Mouse (Mus musculus) lung, postnatal 36 days (tissue): ENCODE data around the gene Tst.

Source experiments
- DNase-seq: peaks from one replicate; pipeline ENCODE4 v3.0.0; 2022; ENCODE audit warnings: mixed read lengths

Gene Tst

DNA sequence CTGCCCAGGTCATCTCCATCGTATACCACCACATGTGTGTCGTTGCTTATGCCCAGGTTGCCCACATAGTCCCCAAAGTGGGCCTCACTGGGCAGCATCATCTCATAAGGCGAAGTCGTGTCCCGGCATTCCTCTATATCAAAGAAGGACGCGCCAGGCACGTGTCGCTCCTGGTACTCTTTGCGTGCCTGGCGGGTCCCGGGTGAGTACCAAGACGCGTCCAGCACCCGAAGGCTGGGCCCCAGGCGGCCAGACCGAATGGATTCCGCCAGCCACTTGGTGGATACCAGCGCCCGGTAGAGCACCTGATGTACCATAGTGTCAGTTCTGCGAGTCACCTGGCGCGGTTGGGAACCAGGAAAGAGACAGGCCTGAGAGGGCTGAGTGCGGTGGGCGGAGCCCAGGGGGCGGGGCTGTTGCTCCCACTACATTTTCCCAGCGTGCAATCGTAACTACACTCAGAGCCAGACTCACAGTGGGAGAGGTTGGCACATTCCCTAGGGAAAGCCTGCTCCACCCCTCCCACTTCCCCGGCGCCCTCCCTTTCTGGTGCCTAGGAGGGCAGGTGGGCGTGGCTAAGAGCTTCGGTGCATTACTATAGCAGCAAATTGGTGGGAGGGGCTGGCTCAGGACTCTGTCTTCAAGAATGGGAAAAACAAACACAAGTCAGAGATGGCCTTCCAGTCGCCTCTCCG is at the start of gene Tst:
Gene Tst, minus strand, starts transcription at position 391 of the 695 bp plus-strand sequence.
- DNase-seq, result peak; percentile 99

DNA sequence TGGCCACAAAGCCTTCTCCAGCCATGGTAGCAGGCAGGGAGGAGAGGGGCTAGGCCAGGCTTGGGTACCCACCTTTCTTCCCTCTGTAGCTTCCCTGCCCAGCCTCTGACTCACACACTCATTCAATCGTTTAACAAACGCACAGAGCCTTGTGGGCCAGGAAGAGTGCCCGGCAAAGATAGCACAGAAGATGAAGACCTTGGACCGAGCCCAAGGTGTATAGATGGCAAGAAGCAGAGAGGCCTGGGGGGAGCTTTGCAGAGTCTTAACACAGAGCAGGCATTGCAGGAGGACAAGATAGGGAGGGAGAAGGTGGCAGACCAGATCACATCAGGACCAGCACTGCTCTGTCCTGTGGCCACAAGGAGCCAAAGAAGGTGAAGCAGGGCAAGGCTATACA is 49.5 kb upstream of the Tst start:
- no peak for DNase-seq

DNA sequence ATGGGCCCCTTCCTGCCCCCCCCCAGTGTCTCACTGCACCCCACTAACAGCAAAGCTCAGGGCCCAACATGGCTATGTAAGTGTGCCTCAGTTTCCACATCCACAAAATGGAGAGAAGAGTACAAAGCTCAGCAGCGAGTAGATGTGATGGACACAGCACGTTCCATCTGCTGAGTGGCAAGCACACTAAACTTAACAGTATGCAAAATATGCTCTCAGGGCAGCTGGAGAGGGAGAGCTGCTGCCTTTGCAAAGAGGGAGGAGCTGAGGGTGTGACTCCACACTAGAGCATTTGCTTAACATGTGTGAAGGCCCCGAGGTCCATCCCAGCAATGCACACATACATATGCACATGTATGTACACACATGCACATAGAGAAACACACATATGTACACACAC is 47.2 kb upstream of the Tst start:
- no peak for DNase-seq

DNA sequence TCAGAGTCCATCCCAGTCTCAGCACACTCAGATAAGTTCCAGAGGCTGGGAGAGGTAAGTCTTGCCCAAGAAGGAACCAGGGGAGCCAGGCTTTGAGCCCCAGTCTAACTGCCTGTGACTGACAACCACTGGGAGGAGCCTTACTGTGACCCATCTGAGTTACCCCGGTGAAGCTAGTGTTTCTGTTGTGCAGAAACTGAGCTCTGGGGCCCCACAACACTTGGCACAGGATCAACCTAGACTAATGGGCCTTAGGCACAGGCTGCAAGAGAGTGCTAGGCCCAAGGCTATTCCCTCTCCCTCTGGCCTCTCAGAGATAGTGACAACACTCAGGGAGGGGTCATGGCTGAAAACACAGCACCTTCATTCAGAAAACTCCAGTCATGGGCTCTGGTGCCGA is 45.5 kb upstream of the Tst start:
- DNase-seq, result no peak

DNA sequence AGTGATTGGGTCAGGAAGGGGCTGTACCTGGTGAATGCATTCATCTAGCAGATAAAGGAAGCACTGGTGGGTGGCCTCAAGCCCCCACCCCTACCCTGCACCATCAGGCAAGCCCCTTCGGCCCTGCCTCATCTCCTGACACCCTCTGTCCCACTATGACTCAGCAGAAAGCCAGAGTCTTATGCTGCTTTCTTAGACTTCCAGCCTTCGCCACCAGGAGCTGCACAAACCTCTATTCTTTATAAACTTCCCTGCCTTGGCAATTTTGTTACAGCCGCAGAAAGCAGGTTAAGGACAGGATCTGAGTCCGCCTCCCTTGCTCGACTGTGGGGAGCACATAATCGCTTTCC is 44.7 kb upstream of the Tst start:
- DNase-seq, result no peak

DNA sequence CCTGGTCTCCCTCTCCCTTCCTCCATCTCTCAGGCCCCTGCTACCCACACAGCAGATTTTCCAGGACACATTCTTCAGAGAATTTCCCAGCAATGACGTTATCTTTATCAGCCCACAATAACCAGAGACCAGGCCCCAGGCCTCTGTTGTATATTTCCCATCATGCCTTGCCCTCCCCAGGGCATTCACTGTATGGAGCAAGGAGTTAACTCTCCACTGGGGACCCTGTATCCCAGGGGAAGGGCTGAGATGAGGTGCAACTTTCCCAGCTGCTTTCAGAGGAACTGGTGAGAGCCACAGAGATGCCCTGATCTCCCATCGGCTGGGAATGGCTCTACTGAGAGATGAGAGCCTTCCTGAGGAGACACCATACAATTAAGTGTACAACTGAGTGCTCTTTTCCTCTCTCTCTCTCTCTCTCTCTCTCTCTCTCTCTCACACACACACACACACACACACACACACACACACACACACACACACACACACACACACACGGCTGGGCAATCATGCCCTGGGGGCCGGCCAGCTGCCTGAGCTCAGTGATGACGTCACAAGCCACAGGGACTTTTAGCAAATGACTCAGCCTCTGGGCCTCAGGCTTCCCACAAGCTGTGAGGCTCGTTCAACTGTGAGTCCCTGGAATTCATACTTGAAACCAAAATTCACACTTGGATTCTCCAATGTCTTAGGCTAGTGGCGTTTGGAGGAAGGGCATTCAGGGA is 44.1 kb upstream of the Tst start:
- DNase-seq, result peak; percentile 70

DNA sequence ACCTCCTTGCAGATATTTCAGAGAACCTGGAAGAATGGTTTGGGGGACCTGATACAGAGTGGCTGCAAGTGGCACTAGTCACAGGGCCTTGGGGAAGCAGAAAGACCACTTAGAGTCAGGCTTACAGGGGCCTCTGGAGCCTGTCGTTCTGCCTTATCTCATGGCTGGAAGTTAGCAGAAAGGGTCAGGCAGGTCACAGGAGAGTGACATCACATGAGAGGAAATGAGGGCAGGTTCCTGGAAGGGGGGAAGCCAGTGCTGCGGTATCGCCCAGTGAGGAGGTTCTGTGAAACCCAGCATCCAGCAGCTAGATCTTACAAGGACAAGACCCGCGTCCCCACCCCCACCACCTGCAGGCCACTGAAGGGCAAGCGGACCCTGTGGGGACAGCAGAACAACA is 43.4 kb upstream of the Tst start:
- DNase-seq, result no peak

DNA sequence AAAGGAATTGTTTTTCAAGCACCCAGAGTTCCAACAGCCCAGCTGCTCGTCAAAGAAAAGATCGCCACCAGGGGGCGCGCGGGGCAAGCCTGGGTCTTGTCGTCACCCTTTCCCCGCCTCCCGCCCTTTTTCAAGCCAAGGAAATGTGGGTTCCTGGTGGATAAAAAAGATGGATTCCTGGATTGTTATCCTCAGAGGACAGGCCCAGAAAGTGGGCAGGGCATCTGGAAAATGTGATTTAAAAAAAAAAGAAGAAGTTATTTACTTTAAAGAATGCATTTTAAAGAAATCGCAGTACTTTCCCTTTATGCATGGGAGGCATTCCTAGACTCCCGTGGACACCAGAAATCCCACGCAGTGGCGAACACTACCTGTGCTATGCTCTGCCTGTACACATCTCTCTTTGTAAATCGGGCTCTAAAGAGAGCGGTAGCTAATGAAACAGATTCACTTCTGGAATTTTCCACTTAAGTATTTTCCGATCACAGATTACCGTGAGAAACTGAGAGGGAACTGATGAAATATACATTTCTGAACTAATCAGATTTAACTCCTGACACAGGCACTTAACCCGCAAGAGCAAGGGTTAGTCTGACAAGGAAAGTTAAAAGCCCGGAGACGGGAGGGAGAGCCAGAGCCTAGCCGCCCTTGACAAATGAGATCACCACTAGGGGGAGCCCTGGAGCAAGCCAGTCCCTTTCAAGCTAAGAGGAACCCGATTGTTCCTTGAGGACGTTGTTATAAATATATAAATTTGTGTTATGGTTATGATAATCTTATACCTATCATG is 42.2 kb upstream of the Tst start:
- peak; percentile 99 for DNase-seq

DNA sequence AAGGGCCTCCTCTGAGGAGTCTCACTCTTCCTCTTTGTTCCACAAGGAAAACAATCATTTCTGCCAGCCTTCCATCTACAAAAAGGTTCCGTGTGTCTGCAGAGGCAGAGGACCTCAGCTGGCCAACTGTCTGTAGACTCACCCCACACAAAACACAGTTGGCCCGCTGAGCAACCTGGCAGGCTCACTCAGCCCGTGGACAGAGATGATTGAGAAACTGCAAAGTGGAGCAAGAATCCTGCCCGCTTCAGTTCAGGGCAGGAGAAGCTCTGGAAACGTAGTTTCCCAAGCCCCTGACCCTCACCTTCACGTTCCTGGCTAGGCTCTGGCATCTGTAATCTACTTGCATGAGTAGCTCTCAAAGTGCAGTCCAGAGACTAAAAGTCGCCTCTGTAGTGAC is 41.4 kb upstream of the Tst start:
- DNase-seq, result no peak

DNA sequence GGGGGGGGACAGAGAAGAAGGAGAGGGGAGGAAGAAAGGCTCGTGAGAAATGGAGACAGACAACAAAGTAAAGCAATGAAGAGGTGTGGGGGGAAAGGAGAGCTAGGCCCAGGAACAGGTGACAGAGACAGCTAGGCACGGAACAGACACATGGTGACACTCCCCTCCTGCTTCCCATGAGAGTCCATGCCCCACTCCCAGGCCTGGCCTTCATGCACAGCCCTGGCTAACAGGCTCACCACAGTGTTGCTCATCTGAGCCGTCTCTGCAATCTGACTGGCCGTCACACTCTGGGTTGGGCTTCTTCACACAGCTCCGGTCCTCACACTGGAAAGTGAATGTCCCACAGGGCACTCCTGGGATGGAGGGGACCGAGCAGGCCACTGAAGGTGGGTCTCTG is 38.1 kb upstream of the Tst start:
- DNase-seq, result no peak

DNA sequence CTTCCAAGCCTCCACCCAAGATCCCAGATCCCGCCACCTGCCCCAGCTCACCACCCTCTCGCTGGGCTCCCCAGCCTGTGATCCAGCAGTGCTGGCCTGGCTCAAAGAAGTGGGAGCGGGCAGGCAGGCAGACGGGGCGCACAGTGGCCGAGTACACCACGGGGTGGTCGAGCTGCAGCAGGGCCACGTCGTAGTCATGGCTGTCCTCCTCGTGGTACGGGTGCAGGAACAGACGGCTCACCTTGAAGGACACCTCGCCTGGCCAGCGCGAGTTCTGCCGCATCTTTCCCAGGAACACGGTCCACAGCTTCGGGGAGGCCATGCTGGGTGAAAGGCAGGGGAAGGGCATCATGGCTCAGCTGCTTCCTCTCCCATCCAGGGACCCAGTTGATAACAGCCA is 36.5 kb upstream of the Tst start:
- DNase-seq, result no peak

DNA sequence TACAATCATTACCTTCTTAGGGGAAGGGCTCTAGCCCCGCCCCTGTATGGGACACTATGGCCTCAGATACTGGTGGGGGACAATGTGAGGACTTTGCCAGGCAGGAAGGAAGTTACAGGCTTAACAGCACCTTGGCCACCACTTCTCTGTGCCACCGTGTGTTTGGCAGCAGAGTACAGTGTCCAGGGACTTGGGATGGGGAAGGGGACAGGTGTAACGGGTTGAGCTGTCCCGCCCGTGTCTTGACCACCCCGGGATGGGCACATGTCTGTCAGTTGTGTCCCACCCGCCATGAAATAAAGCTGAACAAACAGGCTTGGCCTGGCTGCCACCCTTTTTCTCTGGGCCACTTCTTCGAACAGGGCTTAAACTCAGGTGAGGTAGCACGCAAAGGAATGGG is 33.3 kb upstream of the Tst start:
- DNase-seq, result no peak

DNA sequence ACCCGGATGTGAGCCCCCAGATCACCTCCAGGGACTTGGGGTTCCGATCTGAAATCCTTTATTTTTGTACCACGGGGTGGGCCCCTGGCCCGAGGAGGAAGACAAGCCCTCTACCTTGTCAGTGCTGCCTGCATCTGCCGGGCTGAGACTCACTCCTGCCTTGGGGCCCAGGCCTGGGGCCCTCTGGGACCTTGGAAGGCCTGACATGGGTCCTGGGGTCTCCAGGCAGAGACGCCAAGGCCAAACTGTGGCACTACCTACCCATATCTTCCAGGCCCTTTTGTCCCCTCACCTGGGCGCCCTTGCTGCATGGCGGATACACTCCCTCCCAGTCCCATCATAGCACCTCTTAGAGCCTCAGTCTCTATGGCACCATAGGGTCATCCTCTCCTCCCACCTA is 32.8 kb upstream of the Tst start:
- DNase-seq, result no peak

DNA sequence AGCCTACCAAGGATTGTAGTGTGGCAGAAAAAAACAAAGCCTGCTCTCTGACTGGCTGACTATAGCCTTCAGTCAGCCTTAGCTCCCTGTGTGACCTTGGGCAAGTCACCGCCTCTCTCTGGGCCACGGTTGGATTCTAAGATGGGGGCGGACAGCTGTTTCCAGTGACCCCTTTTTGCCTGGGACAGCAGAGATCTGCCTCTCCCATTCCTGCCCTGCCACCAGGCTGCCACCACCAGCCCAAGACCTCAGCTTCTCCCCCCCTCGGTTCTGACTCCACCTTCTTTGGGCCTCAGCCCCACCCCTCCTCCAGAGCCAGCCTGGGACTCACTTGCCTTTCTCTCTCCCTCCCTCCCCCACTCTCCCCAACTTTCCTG is 32.3 kb upstream of the Tst start:
- DNase-seq, result no peak

DNA sequence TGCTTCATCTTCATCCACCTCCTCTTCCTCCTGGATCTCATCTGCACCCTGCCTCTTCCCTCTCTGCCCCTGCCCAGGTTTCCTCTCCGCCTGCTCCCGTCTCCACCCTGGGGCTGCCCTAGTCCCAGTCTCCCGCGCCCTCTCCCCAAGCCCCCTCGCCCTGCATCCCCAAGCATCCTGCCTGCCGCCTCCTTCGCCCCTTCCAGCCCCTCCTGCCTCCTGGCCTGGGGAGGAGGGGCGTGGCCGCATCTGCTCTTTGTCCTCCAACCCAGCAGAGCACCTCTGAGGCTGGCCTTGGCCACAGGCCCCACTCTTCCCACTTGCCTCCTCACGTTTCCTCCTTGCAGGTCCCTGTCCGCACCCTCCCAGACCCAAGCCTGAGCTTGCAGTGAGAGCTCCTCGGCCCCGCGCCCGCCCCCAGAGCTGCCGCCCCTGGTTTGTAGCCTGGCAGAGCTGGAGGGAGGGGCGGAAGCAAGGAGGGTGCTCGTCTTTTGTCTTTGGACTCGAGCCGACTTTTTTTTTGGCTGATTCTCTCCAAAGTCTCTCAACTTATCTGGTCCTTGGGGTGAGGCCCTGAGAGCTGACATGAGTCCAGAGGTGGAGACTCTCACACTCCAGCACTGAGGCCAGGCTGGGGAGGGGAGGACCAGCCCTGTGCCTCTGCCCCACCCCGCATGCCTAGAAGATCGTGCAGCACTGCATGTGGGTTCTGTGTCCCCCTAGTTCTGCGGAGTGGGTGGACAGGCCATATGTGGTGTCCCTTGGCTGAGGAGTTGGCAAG is 31.7 kb upstream of the Tst start:
- peak; percentile 39 for DNase-seq

DNA sequence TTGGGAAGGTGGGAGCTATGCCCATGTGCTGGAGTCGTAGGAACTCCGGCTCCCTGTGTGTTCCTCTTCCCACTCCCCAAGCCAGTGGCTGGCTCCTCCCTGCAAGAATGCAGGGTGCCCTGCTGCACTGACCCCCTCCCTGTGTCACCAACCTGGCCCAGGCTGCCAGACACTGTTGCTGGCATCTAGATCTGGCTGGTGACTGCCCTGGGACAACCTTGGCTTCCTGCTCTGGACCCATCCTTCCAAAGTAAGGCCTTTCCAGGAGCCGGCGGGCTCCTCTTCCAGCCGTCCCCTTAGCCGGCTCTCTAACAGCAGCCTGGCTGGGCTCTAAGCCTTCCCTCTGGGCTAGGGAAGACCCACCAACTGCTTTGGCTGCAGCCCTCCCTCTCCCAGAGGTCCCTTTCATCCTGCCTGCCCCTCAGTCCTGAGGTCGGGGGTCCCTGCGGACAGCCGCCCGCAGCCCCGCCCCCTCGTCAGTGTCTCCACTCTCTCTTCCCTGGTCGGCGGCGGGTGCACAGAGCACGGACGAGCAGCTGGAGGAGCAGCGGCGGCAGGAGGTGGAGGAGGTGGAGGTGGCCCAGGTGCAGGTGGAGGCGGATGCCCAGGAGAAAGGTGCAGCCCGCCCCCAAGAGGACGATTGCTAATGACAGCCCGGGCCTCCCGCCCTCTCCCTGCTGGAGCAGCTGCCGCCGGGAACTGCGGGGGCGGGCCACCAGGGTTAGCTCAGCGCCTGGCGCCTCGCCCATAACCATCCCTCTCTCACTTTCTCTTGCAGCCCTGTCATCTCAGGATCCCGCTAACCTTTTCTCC is 30.9 kb upstream of the Tst start:
- peak; percentile 87 for DNase-seq

DNA sequence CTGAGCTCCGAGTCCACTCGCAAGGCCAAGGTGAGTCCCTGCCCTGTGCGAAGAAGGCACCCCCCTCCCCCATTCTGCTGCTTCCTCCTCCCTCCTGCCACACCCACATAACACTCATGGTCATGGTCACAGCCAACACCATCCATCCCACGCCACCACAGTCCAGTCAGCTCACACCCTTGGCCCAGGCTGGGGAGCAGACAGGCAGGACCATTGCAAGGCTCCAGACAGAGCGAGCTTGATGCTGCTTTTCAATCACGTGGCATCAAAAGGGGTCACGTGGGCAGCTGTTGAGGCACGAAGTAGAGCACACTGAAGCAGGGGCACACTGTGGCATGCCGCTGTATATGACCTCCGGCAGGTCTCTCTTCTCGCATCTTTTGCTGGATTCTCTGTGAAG is 30.0 kb upstream of the Tst start:
- DNase-seq, result no peak

DNA sequence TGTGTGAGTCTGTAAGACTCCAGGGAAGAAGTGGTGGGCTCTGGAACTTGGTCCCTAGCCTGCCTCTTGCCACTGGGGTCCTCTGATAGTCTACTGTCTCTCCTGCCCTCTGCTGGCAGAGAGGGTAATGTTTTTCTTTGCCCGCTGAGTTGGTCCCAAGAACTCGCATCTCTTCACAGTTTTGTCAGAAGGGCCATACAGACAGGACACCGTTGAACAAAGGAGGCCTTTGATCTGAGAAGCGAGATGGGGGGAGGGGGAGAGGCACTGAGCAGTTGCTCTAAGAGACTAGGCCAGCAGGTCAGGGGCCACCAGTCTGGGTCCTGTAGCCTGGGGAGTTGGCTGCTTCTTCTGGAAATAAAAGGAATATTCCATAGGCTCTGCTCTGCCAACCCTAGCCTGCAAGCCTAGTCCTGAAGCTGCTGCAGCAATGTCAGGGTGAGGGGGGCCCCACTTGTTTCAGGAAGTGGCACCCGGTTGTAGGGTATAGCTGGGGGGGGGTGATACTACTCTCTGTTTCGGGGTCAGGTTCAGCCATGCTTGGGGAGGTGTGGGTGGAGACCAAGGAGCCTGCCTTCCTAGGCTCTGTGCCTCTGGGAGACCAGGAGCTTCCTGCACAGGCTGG is 29.3 kb upstream of the Tst start:
- peak; percentile 53 for DNase-seq

DNA sequence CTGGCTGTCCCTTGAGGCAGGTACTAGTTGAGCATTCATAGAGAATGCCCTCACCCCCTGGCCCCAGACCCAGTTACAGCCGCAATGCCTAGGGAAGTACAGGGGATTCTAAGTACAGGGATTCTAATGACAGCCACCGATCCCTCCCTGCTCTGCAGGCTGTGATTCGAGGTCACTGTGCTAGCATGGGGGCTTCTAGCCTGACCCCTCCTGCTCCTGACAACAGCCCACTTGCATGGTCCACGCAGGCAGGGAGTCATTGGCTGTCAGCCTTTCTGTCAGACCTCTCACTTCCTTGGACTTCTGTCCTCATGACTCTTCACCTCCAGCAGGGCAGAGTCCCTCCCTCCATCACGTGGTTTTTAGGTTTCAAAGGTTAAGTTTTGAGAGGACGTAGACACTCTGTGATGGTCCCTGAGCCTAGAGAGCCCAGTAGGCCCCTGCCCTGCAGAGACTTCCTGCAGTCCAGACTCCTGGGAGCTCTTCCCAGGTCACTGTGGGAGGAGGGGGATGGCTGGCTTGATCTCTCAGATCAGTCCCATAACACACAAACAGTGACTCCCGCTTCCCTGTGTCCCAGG is 25.9 kb upstream of the Tst start:
- no peak for DNase-seq

DNA sequence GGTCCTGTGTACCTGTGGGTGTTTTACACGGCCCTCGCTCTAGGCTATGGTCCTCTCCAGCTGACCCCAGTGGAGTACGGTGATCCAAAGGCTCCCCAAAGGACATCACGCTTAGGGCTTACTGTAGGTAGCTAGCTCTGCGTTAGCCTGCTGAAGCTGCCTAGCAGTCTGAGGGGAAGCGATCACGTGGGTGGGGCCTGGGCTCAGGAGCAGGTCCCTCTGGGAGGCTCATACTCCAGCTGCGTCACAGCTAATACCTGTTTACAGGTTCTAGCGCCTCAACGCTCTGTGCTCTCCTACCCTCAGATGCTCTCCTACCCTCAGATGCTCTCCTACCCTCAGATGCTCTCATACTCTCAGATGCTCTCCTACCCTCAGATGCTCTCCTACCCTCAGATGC is 25.2 kb upstream of the Tst start:
- no peak for DNase-seq

DNA sequence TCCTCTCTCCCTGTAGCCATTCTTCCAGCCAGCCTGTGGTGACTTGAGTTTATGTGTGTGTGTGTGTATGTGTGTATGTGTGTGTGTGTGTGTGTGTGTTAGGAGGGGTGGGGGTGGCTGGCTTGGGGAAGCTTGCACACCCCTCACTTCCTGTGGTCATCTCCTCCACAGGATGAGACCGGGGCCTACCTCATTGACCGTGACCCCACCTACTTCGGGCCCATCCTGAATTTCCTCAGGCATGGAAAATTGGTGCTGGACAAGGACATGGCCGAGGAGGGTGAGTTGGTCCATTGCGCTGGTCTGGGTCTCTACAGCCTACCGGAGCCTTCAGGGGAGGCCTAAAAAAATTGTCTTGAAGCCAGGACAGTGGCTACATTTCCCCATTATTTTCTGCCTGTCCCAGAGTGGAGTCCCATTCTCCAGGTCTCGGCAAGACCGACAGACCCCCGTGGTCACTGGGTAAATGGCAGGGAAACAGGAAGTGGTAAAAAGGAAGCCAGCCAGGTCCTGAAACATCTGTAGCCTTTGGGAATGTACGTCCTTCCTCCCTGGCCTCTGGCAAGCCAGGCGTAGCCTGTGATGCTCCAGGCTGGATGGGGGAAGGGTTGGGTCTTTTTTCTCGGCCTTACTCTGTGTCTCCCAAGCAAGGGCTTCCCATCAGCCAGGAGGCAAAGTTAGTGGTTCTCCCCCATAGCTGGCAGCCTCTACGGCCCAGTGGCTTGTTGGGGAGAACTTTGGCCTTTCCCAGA is 24.3 kb upstream of the Tst start:
- DNase-seq, result no peak
